Mouse (Mus musculus): ENCODE measurements around the gene Ptprk.

Ptprk gene

GRCm38 (mm10) chr10:28422622-28423021 lies 348.0 kb downstream of the Ptprk start:
- DNase-seq (ENCODE audit: low spot score) = no peak

DNA sequence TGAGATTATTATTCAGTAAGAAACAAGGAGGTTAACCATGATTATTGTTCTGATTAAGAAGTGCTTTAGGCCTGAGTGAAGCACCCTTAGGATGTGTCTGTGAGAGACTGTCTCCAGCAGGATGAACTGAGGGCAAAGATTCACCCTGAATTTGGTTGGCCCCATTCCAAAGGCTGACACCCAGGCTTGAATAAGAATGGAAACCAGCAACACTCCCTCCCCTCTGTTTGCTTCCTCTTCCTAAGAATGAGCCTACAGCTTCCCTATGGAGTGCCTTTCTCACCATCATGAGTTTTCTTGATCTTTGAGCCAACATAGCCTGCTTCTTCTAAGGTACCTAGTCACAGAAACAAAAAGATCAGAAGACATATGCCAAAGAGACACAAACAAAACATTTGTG lies 350.8 kb downstream of the Ptprk start:
- DNase-seq (ENCODE audit: low spot score) = no peak

GRCm38 (mm10) chr10:28436084-28436483 lies 361.5 kb downstream of the Ptprk start:
- no peak for DNase-seq (ENCODE audit: low spot score)

GRCm38 (mm10) chr10:28449853-28450252 lies 375.2 kb downstream of the Ptprk start:
- DNase-seq (ENCODE audit: low spot score) = no peak

DNA sequence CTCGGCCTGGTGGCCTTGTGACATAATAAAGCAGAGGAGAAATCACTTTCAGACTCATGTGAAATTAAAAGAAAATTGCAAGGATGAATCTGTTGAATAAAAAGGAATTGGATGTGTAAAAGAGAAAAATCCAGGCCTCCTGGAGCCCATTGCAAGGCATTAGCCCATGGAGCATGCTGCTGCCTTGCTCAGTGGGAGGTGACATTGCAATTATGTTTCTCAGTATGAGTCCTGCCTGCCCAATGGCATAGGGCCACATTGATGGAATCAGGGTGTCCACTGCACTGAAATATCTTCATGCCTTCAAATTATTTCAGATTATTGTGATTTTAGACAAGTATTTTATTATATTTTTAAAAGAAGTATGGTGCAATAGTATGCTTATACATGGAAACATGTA lies 376.0 kb downstream of the Ptprk start:
- no peak for DNase-seq (ENCODE audit: low spot score)

DNA sequence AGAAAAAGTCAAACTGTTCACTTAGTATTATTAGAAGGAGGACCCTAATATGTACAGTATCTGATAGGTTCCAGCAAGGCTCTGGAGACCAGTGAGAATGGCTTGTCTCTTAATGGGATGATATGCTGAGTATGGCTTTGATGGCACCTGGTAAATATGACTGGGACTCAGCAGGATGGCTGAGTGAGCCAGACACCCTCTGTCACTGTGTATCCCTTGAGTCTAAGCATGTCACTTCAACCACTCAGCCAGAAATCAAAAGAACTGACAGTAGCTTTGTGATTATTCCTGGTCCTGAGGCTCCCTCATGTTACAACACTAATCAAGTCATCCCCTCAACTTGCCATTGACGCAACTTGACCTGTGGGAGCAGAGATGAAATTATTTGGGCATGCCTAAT lies 383.4 kb downstream of the Ptprk start:
- no peak for DNase-seq (ENCODE audit: low spot score)

DNA sequence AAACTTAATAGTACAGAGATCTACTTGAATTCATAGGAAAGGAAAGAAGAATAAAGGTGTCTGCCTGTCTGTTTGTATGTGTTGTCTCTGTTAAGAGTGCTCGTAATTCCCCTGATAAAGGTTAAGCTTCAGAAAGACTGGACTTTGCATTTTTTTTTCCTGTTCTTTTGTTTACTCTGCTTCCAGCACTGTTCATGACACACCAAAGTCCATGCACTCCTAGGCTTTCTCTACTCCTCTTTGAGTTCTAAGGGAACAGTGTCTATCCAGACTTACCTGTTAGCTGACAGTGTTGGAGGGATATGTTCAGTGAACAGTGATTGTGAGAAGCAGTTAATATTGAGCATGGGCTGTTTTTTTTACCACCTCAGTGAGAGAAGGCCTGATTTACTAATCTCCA lies 385.3 kb downstream of the Ptprk start:
- no peak for DNase-seq (ENCODE audit: low spot score)

DNA sequence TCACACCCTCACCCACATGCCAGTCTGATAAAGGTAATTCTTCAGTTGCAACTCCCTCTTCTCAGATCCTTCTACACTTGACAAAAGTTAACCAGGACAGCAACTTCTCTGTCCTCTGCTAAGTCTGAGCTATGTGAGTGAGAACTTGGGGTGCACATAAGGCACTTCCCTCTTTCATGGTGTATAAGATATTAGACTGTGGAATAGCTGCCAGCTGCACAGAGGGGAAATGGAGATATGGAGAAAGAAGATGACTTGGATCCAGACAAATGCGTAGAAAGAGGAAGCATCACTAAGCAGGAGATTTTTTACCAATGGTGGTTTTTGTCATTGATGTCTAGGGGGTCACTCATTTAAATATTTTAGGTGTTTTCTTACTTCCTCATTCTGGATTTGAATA lies 389.1 kb downstream of the Ptprk start:
- DNase-seq (ENCODE audit: low spot score) = no peak

DNA sequence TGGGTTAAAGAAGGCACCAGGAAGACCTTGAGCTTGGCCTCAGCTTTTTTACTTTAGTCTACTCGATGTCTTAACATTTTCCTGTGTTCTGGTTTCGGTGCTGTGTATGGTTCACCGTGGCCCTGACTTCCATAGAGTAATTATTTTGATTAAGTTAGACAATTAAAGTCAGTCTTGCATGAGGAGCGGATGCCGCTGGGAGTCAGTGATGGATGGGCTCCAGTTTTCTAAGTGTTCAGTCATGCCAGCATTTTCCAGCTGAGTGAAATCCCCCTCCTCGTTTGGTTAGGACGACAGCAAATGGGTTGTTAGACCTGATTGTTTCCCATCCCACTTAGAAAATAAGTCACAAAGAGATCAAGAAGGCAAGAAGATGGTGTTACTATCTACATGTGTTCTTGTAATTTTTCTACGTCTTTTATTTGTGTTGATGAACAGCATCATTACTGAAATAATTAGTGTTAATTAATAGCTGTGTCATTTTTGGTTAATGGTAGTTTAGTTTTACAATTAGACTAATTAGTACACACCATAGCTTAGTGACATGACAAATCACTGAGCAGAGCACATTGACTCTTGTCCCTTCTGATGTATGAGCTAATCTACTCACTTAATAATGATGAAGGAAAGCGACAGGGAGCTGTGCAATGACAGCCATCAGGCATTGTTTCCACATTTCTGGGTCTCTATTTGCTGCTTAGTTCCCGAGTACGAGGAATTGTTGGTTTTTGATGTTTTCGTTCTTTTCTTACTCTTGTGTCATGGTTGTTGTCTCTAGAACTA lies 390.3 kb downstream of the Ptprk start:
- no peak for DNase-seq (ENCODE audit: low spot score)

- peak; percentile 74 for DNase-seq (ENCODE audit: low spot score)
These were observed 411.0 kb downstream of the Ptprk start for GRCm38 (mm10) chr10:28485574-28485973.

- no peak for DNase-seq (ENCODE audit: low spot score)
These were observed 416.4 kb downstream of the Ptprk start for GRCm38 (mm10) chr10:28491006-28491405.

DNA sequence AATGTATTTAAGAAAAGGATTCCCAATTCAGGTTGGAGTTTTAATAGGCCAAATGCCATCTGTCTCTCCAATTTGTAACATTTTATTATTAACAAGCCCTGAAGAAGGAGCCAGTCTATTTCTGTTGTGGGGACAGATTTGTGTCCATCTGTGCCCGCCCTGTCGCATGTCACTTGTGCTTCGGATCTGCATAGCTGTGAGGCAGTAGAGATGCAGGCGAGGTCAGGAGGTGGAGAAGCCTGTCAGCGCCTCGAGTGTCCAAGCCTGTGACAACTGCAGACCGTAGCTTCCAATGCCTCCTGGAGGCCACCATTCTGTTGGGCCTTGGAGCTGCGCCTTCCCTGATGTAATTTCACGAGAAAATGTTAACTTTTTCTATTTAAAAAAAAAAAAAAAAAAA lies 417.6 kb downstream of the Ptprk start:
- DNase-seq (ENCODE audit: low spot score) = peak; percentile 35

DNA sequence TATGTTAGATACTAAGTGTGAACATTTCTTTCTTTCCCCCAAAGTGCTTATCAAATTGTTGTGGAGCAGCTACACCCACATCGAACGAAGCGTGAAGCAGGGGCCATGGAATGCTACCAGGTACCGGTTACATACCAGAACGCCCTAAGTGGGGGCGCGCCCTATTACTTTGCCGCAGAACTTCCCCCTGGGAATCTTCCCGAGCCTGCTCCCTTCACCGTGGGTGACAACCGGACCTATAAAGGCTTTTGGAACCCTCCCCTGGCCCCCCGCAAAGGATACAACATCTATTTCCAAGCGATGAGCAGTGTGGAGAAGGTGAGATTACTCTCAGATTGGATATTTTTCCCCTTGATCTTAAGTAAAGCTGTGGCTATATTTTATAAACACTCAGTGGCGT lies 418.2 kb downstream of the Ptprk start:
- no peak for DNase-seq (ENCODE audit: low spot score)

DNA sequence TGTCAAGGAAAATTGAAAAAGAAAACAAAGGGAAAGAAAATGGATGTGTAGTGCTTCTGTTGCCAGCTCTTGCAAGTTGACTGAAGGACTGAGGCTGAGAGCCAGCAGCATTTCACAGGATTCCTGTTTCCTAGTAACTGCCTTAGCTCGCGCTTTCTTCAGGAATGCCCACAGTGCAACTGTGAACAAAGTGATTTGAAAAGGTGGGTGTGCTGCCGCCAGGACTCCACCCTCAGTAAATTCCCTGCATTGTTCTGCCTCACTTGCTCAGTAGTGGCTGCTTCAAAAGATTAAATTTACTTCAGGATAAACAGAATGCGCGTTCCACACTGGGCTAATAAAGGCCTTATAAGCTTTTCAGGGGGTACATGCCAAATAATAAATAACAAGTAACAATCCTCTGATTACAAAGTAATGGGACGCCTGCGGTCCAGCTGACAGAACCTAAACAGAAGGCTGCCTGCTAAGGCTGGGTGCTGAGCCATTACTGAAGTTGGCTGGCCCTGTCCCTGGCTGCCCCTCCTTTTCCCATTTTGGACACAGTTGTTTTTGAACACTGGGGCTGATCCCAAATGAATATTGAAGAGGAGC lies 418.7 kb downstream of the Ptprk start:
- DNase-seq (ENCODE audit: low spot score) = peak; percentile 33

GRCm38 (mm10) chr10:28497791-28498190 lies 423.2 kb downstream of the Ptprk start:
- DNase-seq (ENCODE audit: low spot score) = no peak

GRCm38 (mm10) chr10:28498504-28498903 lies 423.9 kb downstream of the Ptprk start:
- no peak for DNase-seq (ENCODE audit: low spot score)

DNA sequence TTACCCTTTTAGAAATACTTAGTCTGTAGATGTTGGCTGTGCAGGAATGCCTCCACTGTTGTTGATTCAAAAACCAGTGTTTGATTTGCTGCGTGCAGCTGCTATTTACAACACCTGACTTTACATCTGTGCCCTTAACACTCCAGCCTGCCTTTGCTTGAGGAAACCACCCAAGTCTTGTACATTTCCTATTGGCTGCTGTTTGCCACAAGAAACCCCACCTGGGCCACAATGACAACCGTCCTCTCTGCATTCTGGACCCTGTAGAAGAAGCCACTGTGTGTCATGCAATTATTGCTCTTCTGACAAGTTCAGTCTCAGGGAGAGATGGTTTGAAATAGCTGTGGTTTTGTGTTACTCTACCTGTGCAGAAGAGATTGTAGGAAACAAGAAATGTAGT lies 439.0 kb downstream of the Ptprk start:
- DNase-seq (ENCODE audit: low spot score) = no peak

- DNase-seq (ENCODE audit: low spot score) = no peak
These were observed 441.5 kb downstream of the Ptprk start for GRCm38 (mm10) chr10:28516147-28516546.

- DNase-seq (ENCODE audit: low spot score) = no peak
These were observed 443.7 kb downstream of the Ptprk start for GRCm38 (mm10) chr10:28518297-28518696.

GRCm38 (mm10) chr10:28519861-28520260 lies 445.2 kb downstream of the Ptprk start:
- DNase-seq (ENCODE audit: low spot score) = no peak

GRCm38 (mm10) chr10:28523992-28524735 lies 449.5 kb downstream of the Ptprk start:
- peak; percentile 23 for DNase-seq (ENCODE audit: low spot score)

- no peak for DNase-seq (ENCODE audit: low spot score)
These were observed 466.0 kb downstream of the Ptprk start for GRCm38 (mm10) chr10:28540595-28540994.

GRCm38 (mm10) chr10:28542754-28543153 lies 468.1 kb downstream of the Ptprk start:
- no peak for DNase-seq (ENCODE audit: low spot score)
